Mouse (Mus musculus) liver, adult 2 months (tissue): ENCODE measurements at regions not wholly inside any gene's neighbourhood (a gene's known extent, or its start where the extent isn't known, plus 50 kb on each side); places are given as distances from the start of the nearest gene placed in this dataset.

ENCODE experiments used
- CTCF ChIP-seq: fragments of 200-500 bp; IDR thresholded peaks from 2 replicates; pipeline ENCODE4 v1.5.1; 2011; ENCODE audit warnings: low read depth, low read length, control low read depth
- POLR2A ChIP-seq: fragments of 200-500 bp; IDR thresholded peaks from 2 replicates; pipeline ENCODE4 v1.6.1; 2011; ENCODE audit warnings: low read length, control low read depth; ENCODE audit not compliant: insufficient read depth; ENCODE audit errors: extremely low read depth

- TF ChIP-seq CTCF (no peak), POLR2A (no peak)
These were observed 1142.5 kb downstream of the Poteg start for GRCm38 (mm10) chr8:28589999-28590398.
